Mouse (Mus musculus): ENCODE data around the gene Thsd7a.

DNA sequence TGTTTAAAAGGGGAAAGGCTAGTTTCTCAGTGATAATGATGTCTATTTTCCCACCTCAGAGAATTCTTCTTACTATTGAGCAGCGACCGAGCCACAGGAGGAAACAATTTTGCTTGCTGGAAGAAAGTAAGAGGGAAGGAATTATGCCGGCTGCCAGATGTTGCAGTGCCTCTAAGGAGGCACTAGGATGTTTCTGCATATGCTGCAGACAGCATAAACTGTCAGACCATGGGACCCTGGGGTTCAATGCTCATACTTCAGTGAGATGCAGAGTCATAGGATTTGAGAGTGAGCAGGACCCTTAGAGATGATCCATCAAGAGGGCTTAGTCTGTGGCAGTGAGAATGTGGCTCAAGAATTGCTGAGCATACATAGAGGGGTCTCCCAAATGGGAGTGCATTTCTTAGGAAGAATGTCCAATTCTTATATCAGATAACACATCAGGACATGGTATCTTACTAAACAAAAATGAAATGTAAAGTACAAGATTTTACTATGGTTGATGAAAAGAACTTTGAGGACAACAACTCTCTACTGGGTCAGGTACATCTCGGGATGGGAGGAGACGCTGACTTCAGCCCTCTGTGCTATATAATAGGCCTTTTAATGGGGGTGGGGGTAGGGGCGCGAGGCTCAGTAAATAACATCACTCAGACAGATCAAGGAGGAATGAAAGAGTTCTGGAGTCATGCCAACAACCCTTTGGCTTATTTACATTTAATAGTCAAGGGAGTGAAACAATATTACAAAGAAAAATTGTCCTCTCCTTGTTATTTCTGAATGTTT lies 281.7 kb downstream of the Thsd7a start:
- TF ChIP-seq CTCF (IDR thresholded peaks at IDR 0.05; ENCODE audit: extremely low read depth, insufficient read depth, low read length) (no peak), POLR2A (IDR thresholded peaks at IDR 0.05; ENCODE audit: extremely low read depth, insufficient read depth, low read length) (no peak)

Measured in cortical plate, adult 2 months (tissue).